10 mouse cellular contexts compared by ENCODE assay signal in genomic region chr6:28781696-28782095, GRCm38 (mm10). TPM values are rescaled to one million over a fixed set of nuclear protein-coding genes. Genes with fewer than 3 reads are reported as not detected.
DNase-seq lines count a peak whose midpoint lies in the region; ATAC-seq and TF ChIP-seq lines count a peak whose summit lies in the region.
"Had no signal": no experiment of that assay in that cellular context is flagged by ENCODE, and none has a peak within 500 bp of the region (broad histone marks: within the 10 kb centered on the region; RNA-seq: fewer than 3 reads in every experiment).

No protein-coding gene starts in this region.

- no peaks in the 10 kb centered on the region for H3K36me3 ChIP-seq in kidney, adult 2 months (ENCODE audit: control insufficient read depth, insufficient read depth, low read length)
- no peaks in the 10 kb centered on the region for H3K36me3 ChIP-seq in midbrain, embryonic 10.5 days
- no peaks in the 10 kb centered on the region for H3K36me3 ChIP-seq in midbrain, embryonic 14.5 days (ENCODE audit: control insufficient read depth, insufficient read depth, low read length)

- no peaks in the 10 kb centered on the region for H3K27me3 ChIP-seq in kidney, adult 2 months (replicated peaks; ENCODE audit: control insufficient read depth, insufficient read depth, low read length)
- no peaks in the 10 kb centered on the region for H3K27me3 ChIP-seq in midbrain, embryonic 10.5 days (ENCODE audit: low read depth, poor library complexity, severe bottlenecking)
- H3K27me3 ChIP-seq in midbrain, embryonic 14.5 days (ENCODE audit: control insufficient read depth, insufficient read depth, low read length), result no peaks in the 10 kb centered on the region

- TF ChIP-seq POLR2A in kidney, adult 2 months (IDR thresholded peaks at IDR 0.05; ENCODE audit: low read depth, low read length), result no peak

- H3K4me3 ChIP-seq in kidney, adult 2 months (ENCODE audit: insufficient read depth, low read depth, low read length), result no peak overlapping the region
- no peak overlapping the region for H3K4me3 ChIP-seq in midbrain, embryonic 10.5 days
- H3K4me3 ChIP-seq in midbrain, embryonic 14.5 days (replicated peaks; ENCODE audit: low read depth, low read length), result no peak overlapping the region

- no peak for TF ChIP-seq CTCF in kidney, adult 2 months (conservative IDR thresholded peaks at IDR 0.05; ENCODE audit: insufficient read depth, insufficient read length, low read depth, low read length)

- no peak overlapping the region for H3K4me2 ChIP-seq in midbrain, embryonic 14.5 days (ENCODE audit: low read length)

- peaks cover 2% of the 10 kb centered on the region; the same call in 1 of the 2 replicates for H3K4me1 ChIP-seq in kidney, adult 2 months (ENCODE audit: control insufficient read depth, insufficient read depth, low read length)
- peaks cover 37% of the 10 kb centered on the region for H3K4me1 ChIP-seq in midbrain, embryonic 10.5 days
- H3K4me1 ChIP-seq in midbrain, embryonic 14.5 days (ENCODE audit: control insufficient read depth, insufficient read depth, low read length), result peaks cover 12% of the 10 kb centered on the region; the same call in 1 of the 2 replicates

- WGBS in kidney, adult 2 months, result 41% methylated on average over 3 of the region's 3 CpGs
- WGBS in midbrain, embryonic 10.5 days, result 92% methylated on average over 3 of the region's 3 CpGs
- 63% methylated on average over 3 of the region's 3 CpGs for WGBS in midbrain, embryonic 14.5 days

- no peak for ATAC-seq in midbrain, embryonic 14.5 days (ENCODE audit: low FRiP score, low TSS enrichment)
- ATAC-seq: activated CD4-positive, CD25-positive, alpha-beta regulatory T cell, adult 4 months had no signal

- peak; percentile 5 for DNase-seq in kidney, adult 2 months
- no peak for DNase-seq in kidney, adult 11 months
- DNase-seq in midbrain, embryonic 10.5 days (ENCODE audit: low spot score), result no peak
- no peak for DNase-seq in midbrain, embryonic 14.5 days
- DNase-seq in left cerebral cortex, adult 18-20 months (ENCODE audit: low spot score in 2 of 2), result peak; percentile 49 to 68
- DNase-seq in right cerebral cortex, postnatal 36 days (ENCODE audit: low spot score in 2 of 2), result peak; percentile 55 to 82
- no peak for DNase-seq in thymus, postnatal 0 days (ENCODE audit: low spot score)
- no peak for DNase-seq in cerebellum, adult 8-10 months

- no peaks in the 10 kb centered on the region for H3K9me3 ChIP-seq in midbrain, embryonic 10.5 days (replicated peaks)
- H3K9me3 ChIP-seq in midbrain, embryonic 14.5 days (ENCODE audit: control insufficient read depth, low read length), result no peaks in the 10 kb centered on the region

- H3K27ac ChIP-seq in kidney, adult 2 months (ENCODE audit: insufficient read depth, low read depth, low read length), result no peak overlapping the region
- peak overlapping the region; percentile 49; the same call in 1 of the 2 replicates for H3K27ac ChIP-seq in midbrain, embryonic 10.5 days (replicated peaks)
- H3K27ac ChIP-seq in midbrain, embryonic 14.5 days (replicated peaks; ENCODE audit: low read depth, low read length), result no peak overlapping the region

- H3K9ac ChIP-seq in midbrain, embryonic 14.5 days (replicated peaks; ENCODE audit: low read length), result no peak overlapping the region

RNA-seq across cellular contexts. Expression of gene Lrrc4, which starts 49.9 kb away (rescaled TPM):
- 0.54 and 0.56 TPM in 2 replicates for polyA plus RNA-seq in kidney, adult 2 months (2012; rRNA removed)
- 1.5 and 2.3 TPM in 2 replicates for polyA plus RNA-seq in midbrain, embryonic 10.5 days (2016; fragmentation: Nextera tagmentation; extraction: Ambion mirVana)
- polyA plus RNA-seq in midbrain, embryonic 14.5 days (2014; fragmentation: Nextera tagmentation; extraction: Ambion mirVana), result 7.5 and 8.3 TPM in 2 replicates
- total RNA-seq in left cerebral cortex, adult 18-20 months (2021), result 100 to 1,000 TPM; 108 to 117 TPM
- 0.08 and 0.16 TPM in 2 replicates for polyA plus RNA-seq in thymus, postnatal 0 days (2015; fragmentation: Nextera tagmentation; extraction: Ambion mirVana)
- total RNA-seq: liver, adult 2 months had no signal

Comparison
In these comparisons a context has a peak if more than half of its experiments do, and no peak if none do; other contexts are left out.
1. DNase-seq: peak in kidney, adult 2 months (single experiment), left cerebral cortex, adult 18-20 months (2 of 2) and right cerebral cortex, postnatal 36 days (2 of 2); none in kidney, adult 11 months (single experiment), midbrain, embryonic 10.5 days (single experiment), midbrain, embryonic 14.5 days (single experiment), thymus, postnatal 0 days (single experiment) and cerebellum, adult 8-10 months (single experiment).